Mouse (Mus musculus) induced T-regulatory cell, adult 2 months (primary cell): ENCODE results near the gene Dctn2.
"Not testable (repeated sequence)": the region's sequence is repeated elsewhere in the genome, so short reads cannot be mapped to it uniquely, and the experiment has no call there.

Experiments
- DNase-seq: peaks from one replicate; pipeline ENCODE4 v3.0.0-alpha.2; 2012; ENCODE audit warnings: low read depth

The Dctn2 gene

GRCm38 (mm10) chr10:127288800-127289572 is 22.8 kb downstream of the Dctn2 start, which contains the start of gene Mbd6:
Mbd6 (minus strand) TSS chr10:127289018.
- DNase-seq, result peak; percentile 95

GRCm38 (mm10) chr10:127289573-127290191 is 23.5 kb downstream of the Dctn2 start:
- no peak for DNase-seq

- peak; percentile 100 for DNase-seq
Observed at GRCm38 (mm10) chr10:127290307-127290929, 24.2 kb downstream of the Dctn2 start.

GRCm38 (mm10) chr10:127290930-127291880 is 25.0 kb downstream of the Dctn2 start:
- DNase-seq, result peak; percentile 80

GRCm38 (mm10) chr10:127291881-127292638 is 25.9 kb downstream of the Dctn2 start:
- DNase-seq, result peak; percentile 54

- DNase-seq, result no peak
Observed at GRCm38 (mm10) chr10:127292987-127293538, 26.9 kb downstream of the Dctn2 start.

- no peak for DNase-seq
Observed at GRCm38 (mm10) chr10:127293590-127294113, 27.5 kb downstream of the Dctn2 start.

- no peak for DNase-seq
Observed at GRCm38 (mm10) chr10:127294895-127295510, 28.8 kb downstream of the Dctn2 start.

GRCm38 (mm10) chr10:127295986-127296794 is 30.0 kb downstream of the Dctn2 start:
- no peak for DNase-seq

- no peak for DNase-seq
Observed at GRCm38 (mm10) chr10:127297015-127297871, 31.1 kb downstream of the Dctn2 start.

GRCm38 (mm10) chr10:127300361-127300760 is 34.2 kb downstream of the Dctn2 start:
- DNase-seq, result no peak

GRCm38 (mm10) chr10:127303136-127303535 is 37.0 kb downstream of the Dctn2 start:
- no peak for DNase-seq

- DNase-seq, result not testable (repeated sequence)
Observed at GRCm38 (mm10) chr10:127309167-127309566, 43.0 kb downstream of the Dctn2 start.

- peak; percentile 78 for DNase-seq
Observed at GRCm38 (mm10) chr10:127310523-127311475, 44.6 kb downstream of the Dctn2 start.

- peak; percentile 97 for DNase-seq
Observed at GRCm38 (mm10) chr10:127311476-127312355, 45.5 kb downstream of the Dctn2 start, which contains the start of gene Mars. Mars (minus strand) TSS chr10:127311786.

GRCm38 (mm10) chr10:127312356-127312676 is 46.1 kb downstream of the Dctn2 start:
- peak; percentile 95 for DNase-seq
